Mouse (Mus musculus) frontal cortex, postnatal 36 days (tissue): ENCODE measurements around the gene Gm37240.

ENCODE experiments used
- DNase-seq, 2 experiments: peaks; one replicate each; pipeline ENCODE4 v3.0.0; 2022; ENCODE audit warnings: low spot score in 2 of 2

Gene Gm37240

GRCm38 (mm10) chr3:85500096-85500495 lies 387.2 kb downstream of the Gm37240 start:
- no peak for DNase-seq

DNA sequence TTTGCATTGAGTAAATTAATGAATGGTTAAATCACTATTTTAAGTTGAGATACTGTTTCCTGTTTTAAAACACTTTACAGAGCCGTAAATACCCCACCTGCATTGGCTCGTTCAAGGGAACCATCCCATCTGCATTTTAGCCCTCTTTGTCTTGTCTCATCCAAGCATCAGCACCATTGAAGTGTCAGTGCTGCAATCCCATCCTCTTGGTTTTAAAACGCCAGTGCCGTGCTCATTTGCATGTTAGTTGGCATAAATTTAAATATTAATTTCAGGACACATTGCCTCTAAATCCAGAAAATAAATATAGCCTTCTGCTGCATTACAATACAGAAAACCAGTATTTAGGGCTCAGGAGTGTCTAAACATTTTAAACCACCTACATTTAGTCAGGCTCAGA lies 391.2 kb downstream of the Gm37240 start:
- DNase-seq, result peak in 1 of 2 experiments; percentile 43

GRCm38 (mm10) chr3:85493796-85494195 lies 393.5 kb downstream of the Gm37240 start:
- no peak for DNase-seq

DNA sequence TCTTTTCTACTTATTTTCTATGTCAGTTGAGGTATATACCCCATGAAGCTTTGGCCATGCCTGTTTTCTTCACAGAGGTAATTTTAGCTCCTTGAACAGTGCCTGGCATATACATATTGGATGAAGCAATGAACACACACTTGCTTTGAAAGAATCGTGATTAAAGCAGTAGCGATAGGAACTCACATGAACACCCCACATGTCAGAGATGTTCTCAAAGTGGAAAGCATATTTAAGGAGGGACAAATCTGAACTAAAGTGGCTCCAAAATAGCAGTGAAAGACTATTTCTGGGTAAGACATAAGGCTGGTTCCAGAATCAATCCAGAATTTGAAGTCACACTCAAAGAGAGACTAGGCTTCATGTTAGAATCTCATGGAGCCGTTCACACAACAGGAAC lies 397.1 kb downstream of the Gm37240 start:
- peak in 1 of 2 experiments; percentile 74 for DNase-seq

GRCm38 (mm10) chr3:85487379-85487778 lies 399.9 kb downstream of the Gm37240 start:
- no peak for DNase-seq

DNA sequence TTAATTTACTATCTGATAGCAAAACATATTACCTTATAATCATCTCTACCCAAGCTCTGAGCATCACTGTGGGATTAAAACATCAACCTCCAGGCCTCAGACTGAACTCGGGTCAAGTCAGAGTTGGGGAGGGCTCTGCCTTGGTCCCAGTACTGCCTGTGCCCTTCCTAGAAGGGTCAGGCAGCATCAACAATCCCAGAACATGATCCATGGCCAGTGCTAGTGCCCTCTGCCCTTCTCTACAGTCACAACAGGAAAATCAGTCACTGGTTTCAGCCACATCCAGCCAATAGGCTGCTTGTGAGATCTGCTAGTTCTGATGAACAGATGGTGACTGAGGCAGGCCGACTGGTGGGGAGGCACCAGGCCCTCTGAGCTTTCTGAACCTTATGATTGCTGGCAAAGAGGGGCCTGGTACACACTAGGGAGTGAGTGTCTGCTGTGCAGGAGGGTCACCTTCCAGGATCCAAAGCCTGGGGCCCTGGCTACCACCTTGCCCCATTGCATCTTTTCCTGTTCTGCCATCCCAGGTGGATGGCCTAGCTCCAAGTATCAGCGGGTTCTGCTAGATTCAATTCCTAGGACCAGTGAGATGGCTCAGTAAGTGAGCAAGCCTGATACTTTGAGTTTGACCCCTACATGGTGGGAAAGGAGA lies 401.7 kb downstream of the Gm37240 start:
- no peak for DNase-seq

DNA sequence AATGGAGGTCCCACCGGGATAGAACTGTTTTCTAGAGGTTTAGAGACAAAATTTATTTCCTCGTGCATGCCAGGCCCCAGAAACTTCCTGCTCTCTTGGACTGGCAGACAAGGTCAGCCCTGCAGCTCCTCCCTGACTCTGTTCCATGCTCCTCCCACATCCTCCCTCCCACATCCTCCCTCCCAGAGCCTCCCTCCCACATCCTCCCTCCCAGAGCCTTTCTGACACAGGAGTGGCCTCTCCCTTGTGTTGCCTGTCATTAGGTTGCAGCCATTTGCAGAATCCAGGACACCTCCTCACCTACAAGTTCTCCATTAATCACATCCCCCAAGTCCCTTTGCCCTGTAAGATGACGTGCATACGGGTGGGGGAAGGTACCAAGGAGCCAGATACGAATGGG lies 404.7 kb downstream of the Gm37240 start:
- no peak for DNase-seq

DNA sequence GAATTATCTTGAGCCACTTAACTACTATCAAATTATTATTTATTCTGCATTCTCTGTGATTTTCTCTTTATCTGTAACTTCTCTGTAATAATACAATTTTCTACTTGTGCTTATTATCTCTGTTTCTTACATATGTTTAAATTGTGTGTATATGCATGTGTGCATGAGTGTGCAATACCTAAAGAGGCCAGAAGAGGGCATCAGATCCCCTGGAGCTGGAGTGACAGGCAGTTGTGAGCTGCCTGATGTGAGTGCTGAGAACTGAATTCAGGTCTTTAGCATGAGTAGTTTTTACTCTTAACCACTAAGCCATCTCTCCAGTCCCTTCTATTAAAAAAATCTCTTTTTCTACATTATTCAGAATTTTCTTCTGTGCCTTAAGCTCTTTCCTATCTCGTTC lies 406.7 kb downstream of the Gm37240 start:
- no peak for DNase-seq

- DNase-seq, result no peak
These were observed 408.6 kb downstream of the Gm37240 start for GRCm38 (mm10) chr3:85478731-85479130.

DNA sequence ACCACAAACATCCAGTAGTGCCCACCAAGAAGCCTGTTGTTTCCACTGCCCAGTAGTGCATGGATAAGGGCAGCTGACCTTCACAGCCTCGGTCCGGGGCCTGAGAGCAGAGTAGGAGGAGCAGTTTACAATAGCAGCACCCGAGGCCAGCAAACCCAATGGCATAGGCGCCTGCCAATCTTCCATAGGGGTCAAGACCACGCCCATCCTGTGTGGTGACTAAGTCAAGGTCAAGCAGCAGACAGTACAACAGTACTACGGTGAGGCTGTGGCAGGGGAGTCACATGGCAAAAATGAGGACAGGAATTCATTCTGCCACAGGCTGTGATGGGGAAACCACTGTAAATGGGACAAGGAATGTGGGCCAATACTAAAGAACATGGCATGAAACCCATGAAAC lies 417.6 kb downstream of the Gm37240 start:
- DNase-seq, result no peak

GRCm38 (mm10) chr3:85468995-85469394 lies 418.3 kb downstream of the Gm37240 start:
- no peak for DNase-seq

GRCm38 (mm10) chr3:85465283-85466025 lies 421.9 kb downstream of the Gm37240 start:
- DNase-seq, result peak; percentile 86 to 92

- DNase-seq, result no peak
These were observed 427.3 kb downstream of the Gm37240 start for GRCm38 (mm10) chr3:85460021-85460420.

GRCm38 (mm10) chr3:85456983-85457382 lies 430.3 kb downstream of the Gm37240 start:
- DNase-seq, result no peak

- no peak for DNase-seq
These were observed 431.9 kb downstream of the Gm37240 start for GRCm38 (mm10) chr3:85455453-85455852.

DNA sequence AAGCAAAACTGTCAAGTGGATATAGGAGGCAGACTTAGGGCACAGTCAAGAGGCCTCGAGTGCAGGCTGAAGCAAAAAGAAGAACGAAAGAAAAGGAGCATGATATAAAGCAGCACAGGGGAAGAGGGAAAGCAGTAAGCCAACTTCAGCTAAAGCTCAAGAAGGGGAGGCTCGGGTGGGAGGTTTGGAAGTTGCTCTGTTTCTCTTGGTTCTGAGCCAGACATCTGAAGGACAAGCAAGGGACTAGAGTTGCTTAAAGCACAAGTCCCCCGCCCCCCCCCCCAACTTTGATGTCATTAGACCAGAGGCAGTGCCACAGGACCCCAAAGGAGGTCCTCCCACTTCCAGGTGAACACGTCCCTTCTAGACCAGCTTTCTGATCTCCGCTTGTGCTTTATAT lies 433.3 kb downstream of the Gm37240 start:
- DNase-seq, result no peak

DNA sequence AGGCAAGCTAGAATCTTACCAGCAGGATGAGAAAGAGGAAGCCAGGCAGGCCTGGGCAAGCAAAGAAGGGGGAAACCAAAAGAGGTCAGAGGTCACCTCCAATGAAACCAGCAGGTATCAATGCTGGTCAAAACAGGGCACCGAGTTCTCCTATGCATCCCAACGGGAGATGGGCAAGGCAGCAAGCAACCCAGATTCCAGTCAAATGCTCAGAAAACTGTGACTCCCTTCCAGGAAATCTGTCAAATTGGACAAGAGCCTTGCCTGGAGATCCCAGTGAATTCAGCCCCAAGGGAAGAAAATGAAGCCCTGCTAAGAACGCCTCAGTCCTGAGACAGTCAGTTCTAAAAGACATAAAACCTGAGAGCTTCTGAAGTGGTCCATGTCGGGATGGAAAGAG lies 437.9 kb downstream of the Gm37240 start:
- DNase-seq, result no peak

GRCm38 (mm10) chr3:85442781-85443180 lies 444.5 kb downstream of the Gm37240 start:
- peak in 1 of 2 experiments; percentile 49 for DNase-seq

DNA sequence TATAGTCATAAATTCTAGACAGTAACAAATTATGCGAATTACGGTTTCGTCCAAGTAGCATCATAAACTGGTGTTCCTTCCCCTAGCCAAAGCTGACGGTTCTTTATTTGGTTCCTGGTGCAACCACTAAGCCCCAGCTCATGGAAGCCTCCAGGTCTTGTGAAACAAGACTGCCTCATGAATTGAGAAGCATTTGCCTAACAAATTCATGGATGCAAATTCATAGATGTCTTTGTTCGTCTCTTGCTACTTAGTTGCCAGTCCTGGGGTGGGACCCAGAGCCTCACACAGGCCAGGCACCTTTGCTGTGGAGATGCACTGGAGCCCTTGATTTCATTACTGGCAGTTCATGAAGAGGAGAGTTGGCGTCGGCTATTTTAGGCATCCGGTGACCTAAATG lies 445.1 kb downstream of the Gm37240 start:
- DNase-seq, result no peak

DNA sequence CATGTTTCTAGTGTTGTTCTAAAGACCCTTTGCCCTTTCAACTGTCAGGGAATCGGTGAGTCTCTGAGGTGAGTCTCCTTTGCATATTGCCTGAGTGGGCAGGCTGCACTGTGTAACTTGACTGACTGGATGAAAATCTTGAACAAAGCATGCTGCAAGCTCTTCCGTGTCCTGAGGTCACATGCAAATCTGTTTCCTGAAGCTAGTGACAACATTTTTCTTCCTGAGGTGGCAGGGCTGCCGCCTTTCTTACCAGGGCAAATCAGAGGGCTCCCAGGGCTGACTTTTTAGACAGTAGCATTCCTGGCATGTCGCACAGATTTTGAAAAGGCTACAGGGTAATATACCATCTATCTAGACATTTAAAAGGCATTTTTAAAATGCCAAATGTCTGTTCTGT lies 451.9 kb downstream of the Gm37240 start:
- DNase-seq, result no peak

DNA sequence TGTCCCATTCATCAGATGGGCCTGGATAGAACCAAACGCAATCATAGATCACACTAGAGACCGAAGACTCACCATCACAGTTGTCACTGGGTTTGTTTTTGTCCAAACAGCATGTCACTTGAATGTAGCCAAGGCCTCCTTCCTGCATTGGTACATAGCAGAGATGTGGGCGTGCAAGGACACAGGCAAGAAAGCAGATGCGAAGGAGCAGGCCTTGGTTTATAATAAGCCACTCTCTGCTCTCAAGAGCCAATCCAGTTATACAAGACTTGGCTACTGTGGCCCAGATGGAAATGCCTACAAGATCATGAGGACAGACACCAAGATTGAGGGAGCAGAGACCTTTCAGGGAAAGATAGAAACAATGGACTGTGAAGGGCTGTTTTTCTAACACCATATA lies 456.1 kb downstream of the Gm37240 start:
- DNase-seq, result no peak

- no peak for DNase-seq
These were observed 463.8 kb downstream of the Gm37240 start for GRCm38 (mm10) chr3:85423376-85423997.

DNA sequence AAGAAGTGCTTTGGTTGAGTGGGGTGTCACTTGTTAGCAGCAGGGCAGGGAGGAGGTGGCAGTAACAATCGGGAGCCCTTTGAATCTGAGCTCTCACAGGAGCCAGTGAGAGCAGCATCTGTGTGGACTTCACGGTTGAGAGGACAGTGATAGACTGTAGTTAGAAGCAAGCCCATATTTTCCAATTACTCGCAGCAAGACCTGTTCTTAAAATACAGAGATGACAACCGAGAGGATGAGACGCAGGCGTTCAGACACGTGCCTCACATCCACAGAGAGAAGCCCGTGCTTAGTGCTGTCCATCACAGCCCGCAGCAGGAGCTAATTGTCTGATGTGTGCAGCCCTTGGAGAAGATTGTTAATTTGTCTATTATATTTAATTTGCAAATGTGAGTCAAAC lies 465.9 kb downstream of the Gm37240 start:
- peak in 1 of 2 experiments; percentile 42 for DNase-seq
